Mouse (Mus musculus): ENCODE measurements around the gene Vax1.

- TF ChIP-seq CTCF (IDR thresholded peaks at IDR 0.05; ENCODE audit: low read depth, low read length), result no peak
- no peak for TF ChIP-seq POLR2A (IDR thresholded peaks at IDR 0.05; ENCODE audit: extremely low read depth, insufficient read depth, low read length)
Measured at GRCm38 (mm10) chr19:59156702-59157101, 13.2 kb downstream of the Vax1 start.

All from liver, adult 2 months (tissue).